Mouse (Mus musculus): ENCODE results near the gene Obscn. TPM values are rescaled to one million over a fixed set of nuclear protein-coding genes. Genes with fewer than 3 reads are reported as not detected.
"Not testable (repeated sequence)": the region's sequence is repeated elsewhere in the genome, so short reads cannot be mapped to it uniquely, and the experiment has no call there.

The Obscn gene
- polyA plus RNA-seq, 1 experiment from 2014 or later, result not detected

DNA sequence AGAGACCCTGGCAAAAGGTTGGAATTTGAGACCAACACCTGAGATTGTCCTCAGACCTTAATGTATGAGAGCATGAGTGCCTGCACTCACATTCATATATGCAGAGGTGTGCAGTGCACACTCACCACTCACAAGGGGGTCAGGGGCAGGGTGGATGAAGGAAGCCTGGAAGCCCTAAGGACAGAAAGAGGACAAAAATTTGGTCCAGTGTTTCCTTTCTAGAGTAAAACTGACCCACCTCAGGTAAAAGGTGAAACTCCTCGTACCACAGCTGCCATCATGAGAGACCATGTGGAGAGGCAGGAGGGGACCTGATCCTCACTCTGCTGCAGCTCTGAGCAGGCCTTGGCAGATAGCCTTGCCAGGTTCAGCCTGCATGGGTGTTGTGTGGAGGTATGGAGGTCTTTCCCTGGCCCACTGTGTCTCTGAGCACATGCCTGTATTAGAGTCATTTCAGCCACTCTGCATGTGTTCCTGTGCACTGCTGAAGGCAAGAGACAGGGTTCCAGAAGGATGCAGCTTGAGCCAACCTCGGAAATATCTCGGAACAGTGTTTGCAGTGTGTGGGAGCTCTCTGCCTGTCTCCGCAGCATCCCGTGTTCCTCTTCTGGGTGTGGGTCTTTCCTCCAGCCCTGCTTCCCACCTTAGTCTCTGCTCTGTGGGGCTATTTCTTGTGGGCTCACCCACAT, 178.8 kb downstream of the Obscn start:
- peaks cover 18% of the 10 kb centered on the region for H3K27me3 ChIP-seq (ENCODE audit: insufficient read depth, poor library complexity, severe bottlenecking)
- DNase-seq (ENCODE audit: low spot score), result no peak
- H3K4me1 ChIP-seq (replicated peaks), result peaks cover 44% of the 10 kb centered on the region
- H3K27ac ChIP-seq, result no peak overlapping the region
- peak overlapping the region; percentile 89 for H3K4me3 ChIP-seq
- H3K9me3 ChIP-seq, result peaks cover 8% of the 10 kb centered on the region
- WGBS, result 87% methylated on average over 5 of the region's 5 CpGs
- peaks cover 15% of the 10 kb centered on the region for H3K36me3 ChIP-seq

DNA sequence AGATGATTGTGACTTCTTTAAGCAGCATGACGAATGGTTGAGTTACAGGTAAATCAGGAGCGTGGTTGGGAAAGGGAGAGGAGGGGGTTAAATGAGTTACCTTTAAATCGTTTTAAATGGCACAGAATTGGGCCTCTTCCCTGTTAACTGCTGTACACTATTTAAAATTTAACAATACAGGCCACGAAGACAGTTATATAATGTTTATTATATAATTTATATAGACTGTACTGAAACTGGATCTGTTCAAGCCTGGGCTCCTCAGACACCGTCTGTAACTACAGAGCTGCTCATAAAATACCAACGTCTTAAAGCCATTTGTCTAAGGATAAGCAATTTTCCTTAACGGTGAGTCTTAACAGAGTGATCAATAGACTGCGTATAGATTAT, 180.3 kb downstream of the Obscn start:
- H3K4me1 ChIP-seq (replicated peaks), result peaks cover 44% of the 10 kb centered on the region
- DNase-seq (ENCODE audit: low spot score), result no peak
- peaks cover 15% of the 10 kb centered on the region for H3K36me3 ChIP-seq
- H3K9me3 ChIP-seq, result no peaks in the 10 kb centered on the region
- H3K4me3 ChIP-seq, result peak overlapping the region; percentile 89
- 48% methylated on average over 8 of the region's 8 CpGs for WGBS
- H3K27ac ChIP-seq, result peak overlapping the region; percentile 97
- peaks cover 9% of the 10 kb centered on the region for H3K27me3 ChIP-seq (ENCODE audit: insufficient read depth, poor library complexity, severe bottlenecking)

DNA sequence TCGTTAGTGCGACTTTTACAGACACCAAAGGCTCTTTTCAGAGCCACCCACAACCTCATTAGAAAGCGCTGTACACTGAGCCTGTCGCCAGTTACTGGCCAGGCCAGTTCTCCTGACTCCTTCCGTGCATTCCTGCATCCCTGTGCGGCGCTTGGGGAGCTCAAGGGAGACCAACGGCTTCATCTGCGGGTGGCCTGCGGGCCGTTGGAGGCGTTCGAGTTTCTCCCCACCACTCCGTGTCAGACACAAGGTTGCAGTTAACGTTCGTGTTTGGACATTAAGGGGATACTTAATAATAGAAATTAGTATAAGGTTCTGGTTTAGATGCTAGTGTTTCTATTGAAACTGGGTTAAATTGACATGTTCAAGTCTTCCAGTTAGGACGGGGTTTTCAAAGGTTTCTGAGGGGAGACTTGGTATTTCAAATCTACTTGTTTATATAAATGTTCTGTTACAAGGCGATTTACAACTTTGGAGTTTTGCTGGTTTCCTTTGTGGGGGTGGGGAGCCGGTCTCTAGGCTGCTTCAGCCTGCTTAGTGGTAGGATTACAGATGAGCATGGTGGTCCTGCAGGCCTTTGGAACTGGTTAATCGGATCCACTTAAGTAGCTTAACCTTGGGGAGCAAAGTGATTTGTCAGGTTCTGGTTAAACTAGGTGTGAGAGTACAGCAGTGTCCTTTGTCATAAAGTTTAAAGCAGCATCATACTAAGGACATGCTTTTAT, 180.9 kb downstream of the Obscn start:
- Histone ChIP-seq H3K9me3 (no peaks in the 10 kb centered on the region), H3K4me3 (peak overlapping the region; percentile 89), H3K27ac (peak overlapping the region; percentile 97), H3K36me3 (peaks cover 15% of the 10 kb centered on the region), H3K4me1 (replicated peaks) (peaks cover 48% of the 10 kb centered on the region), H3K27me3 (ENCODE audit: insufficient read depth, poor library complexity, severe bottlenecking) (peaks cover 9% of the 10 kb centered on the region)
- no peak for DNase-seq (ENCODE audit: low spot score)
- WGBS, result under 1% methylated on average over 20 of the region's 20 CpGs

DNA sequence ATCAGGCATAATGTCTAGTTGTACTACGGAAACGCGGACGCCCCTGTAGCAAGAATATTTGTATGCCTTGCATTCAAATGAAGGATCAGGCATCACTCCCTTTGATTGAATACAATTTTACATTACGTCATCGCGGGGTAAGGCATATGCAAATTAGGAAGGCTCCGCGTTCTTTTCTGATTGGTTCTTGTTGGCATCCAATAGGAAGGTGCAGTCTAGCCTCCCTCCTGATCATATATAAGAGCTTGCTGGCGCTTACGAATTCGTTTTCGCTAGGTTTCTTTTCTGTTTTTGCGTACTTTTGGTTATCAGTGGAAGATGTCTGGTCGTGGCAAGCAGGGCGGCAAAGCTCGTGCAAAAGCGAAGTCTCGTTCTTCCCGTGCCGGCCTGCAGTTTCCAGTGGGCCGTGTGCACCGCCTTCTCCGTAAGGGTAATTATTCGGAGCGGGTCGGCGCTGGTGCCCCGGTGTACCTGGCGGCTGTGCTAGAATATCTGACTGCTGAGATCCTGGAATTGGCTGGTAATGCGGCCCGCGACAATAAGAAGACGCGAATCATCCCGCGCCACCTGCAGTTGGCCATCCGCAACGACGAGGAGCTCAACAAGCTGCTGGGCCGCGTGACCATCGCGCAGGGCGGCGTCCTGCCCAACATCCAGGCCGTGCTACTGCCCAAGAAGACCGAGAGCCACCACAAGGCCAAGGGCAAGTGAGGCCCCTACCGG, 181.6 kb downstream of the Obscn start, which contains the start of the genes Hist3h2a and Trim17:
Hist3h2a (plus strand) TSS at position 266 of the 723 bp plus-strand sequence.
Trim17 (plus strand) TSS at position 266 of the 723 bp plus-strand sequence.
- Histone ChIP-seq H3K36me3 (peaks cover 15% of the 10 kb centered on the region), H3K9me3 (no peaks in the 10 kb centered on the region), H3K27me3 (ENCODE audit: insufficient read depth, poor library complexity, severe bottlenecking) (peaks cover 9% of the 10 kb centered on the region), H3K27ac (peak within 1 kb of the TSS; percentile 97), H3K4me3 (peak within 1 kb of the TSS; percentile 89), H3K4me1 (replicated peaks) (peaks cover 47% of the 10 kb centered on the region)
- DNase-seq (ENCODE audit: low spot score), result peak; percentile 86
- WGBS, result under 1% methylated on average over 49 of the region's 49 CpGs

DNA sequence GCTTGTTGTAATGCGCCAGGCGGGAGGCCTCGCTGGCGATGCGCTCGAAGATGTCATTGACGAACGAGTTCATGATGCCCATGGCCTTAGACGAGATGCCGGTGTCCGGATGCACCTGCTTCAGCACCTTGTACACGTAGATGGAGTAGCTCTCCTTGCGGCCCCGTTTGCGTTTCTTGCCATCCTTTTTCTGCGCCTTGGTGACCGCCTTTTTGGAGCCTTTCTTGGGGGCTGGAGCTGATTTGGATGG, 182.1 kb downstream of the Obscn start:
- H3K4me1 ChIP-seq (replicated peaks), result peaks cover 42% of the 10 kb centered on the region
- H3K36me3 ChIP-seq, result peaks cover 15% of the 10 kb centered on the region
- H3K4me3 ChIP-seq, result peak overlapping the region; percentile 89
- WGBS, result under 1% methylated on average over 17 of the region's 17 CpGs
- peak overlapping the region; percentile 97 for H3K27ac ChIP-seq
- not testable (repeated sequence) for H3K27me3 ChIP-seq (ENCODE audit: insufficient read depth, poor library complexity, severe bottlenecking); DNase-seq (ENCODE audit: low spot score); H3K9me3 ChIP-seq

DNA sequence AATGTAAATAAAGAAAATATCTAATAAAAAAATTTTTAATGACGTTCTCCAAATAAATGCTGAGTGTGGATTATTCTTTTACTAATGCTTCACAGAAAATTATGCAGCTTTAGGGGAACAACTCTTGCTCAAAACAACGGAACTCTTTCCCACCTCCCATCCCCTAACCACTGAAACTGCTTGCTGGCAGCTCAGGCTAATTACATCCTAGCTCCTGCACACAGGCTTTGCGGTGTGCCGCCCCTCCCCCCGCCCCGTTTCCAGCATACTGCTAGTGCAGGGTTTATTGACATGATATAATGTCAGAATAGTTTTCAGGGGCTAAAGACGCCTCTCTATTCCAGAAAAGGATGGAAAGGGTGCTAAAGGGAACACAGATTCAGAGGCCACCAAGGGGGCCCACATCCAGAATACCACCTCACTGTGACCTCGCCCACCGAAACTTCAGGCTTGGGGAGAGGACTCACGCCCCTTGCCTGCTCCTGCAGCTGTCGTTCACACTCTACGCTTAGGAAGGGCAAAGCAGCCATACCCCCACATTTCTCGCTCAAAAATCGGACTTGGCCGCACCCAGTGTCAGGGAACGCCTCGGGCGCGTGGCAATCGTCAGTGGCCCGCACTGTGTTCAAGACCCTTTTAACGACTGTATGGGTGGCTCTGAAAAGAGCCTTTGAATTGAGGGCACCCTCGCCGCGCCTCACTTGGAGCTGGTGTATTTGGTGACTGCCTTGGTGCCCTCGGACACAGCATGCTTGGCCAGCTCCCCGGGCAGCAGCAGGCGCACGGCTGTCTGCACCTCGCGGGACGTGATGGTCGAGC, 182.6 kb downstream of the Obscn start:
- H3K9me3 ChIP-seq, result no peaks in the 10 kb centered on the region
- H3K36me3 ChIP-seq, result peaks cover 14% of the 10 kb centered on the region
- H3K4me1 ChIP-seq (replicated peaks), result peaks cover 42% of the 10 kb centered on the region
- peak; percentile 68 for DNase-seq (ENCODE audit: low spot score)
- H3K27me3 ChIP-seq (ENCODE audit: insufficient read depth, poor library complexity, severe bottlenecking), result peaks cover 8% of the 10 kb centered on the region
- peak overlapping the region; percentile 89 for H3K4me3 ChIP-seq
- under 1% methylated on average over 33 of the region's 33 CpGs for WGBS
- peak overlapping the region; percentile 97 for H3K27ac ChIP-seq

DNA sequence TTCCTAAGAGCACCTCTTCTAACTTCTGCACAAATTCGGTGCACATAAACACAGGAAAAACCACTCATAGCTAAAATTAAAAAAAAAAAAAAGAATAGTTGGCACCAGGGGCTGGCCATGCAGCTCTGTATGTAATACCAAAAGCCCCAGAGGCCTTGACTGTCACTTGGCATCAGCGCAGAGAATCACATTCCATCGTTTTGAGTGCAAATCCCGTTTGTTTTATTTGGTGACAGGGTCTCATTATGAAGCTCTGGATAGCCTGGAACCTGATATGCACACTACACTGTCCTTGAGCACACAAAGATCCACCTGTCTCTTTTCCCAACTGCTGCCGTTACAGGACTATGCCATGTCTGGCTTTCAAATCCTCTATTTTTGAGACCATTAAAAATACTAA, 185.0 kb downstream of the Obscn start:
- H3K27ac ChIP-seq, result no peak overlapping the region
- no peaks in the 10 kb centered on the region for H3K9me3 ChIP-seq
- peaks cover 36% of the 10 kb centered on the region for H3K4me1 ChIP-seq (replicated peaks)
- H3K36me3 ChIP-seq, result no peaks in the 10 kb centered on the region
- H3K4me3 ChIP-seq, result no peak overlapping the region
- H3K27me3 ChIP-seq (ENCODE audit: insufficient read depth, poor library complexity, severe bottlenecking), result peaks cover 7% of the 10 kb centered on the region; the same call in 1 of the 2 replicates
- 75% methylated on average over 5 of the region's 5 CpGs for WGBS
- DNase-seq (ENCODE audit: low spot score), result no peak

DNA sequence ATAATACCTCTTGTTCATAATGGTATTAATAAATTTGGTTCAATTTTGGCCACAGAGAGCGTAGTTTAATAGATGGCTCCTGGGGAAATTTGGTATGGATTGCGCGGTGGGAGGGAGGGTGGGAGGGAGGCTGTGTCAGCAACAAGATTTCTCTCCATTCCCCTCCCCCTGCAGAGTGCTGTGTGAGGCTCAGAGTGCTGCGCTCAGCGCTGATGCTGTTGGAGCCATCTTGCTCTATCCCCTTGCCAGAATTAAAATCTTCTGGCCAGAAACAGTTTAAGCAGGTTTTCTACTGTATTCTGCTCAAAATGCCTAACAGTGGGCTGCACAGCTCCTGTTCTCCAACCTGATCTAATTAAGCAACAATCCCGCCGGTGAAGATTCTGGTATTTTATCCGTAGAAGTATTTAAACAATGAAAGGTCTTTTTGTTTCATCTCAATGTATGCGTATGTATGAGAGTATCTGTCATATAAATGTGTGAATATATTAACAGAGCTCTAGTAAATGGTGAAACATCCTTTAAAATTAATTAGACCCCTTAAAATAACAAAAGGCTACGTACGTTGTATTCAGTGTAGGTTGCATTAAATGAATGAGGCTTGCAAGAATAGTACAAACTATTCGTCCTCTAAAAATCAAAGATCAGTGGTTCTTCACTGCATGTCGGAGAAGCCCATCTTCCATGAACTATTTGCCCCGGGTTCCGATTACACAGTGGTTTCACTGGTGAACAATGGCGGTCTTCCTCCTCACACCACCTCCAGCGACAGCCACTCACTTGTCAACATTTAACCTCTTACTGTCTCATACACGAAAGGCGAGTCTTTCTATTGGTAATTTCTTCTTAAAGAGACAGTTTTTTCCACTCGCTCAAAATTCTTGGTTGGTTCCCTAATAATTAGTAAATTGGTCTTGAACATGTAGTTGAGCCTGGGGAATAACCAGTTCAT, 186.4 kb downstream of the Obscn start:
- DNase-seq (ENCODE audit: low spot score), result peak; percentile 66
- H3K4me1 ChIP-seq (replicated peaks), result peaks cover 29% of the 10 kb centered on the region
- 5% methylated on average over 20 of the region's 20 CpGs for WGBS

DNA sequence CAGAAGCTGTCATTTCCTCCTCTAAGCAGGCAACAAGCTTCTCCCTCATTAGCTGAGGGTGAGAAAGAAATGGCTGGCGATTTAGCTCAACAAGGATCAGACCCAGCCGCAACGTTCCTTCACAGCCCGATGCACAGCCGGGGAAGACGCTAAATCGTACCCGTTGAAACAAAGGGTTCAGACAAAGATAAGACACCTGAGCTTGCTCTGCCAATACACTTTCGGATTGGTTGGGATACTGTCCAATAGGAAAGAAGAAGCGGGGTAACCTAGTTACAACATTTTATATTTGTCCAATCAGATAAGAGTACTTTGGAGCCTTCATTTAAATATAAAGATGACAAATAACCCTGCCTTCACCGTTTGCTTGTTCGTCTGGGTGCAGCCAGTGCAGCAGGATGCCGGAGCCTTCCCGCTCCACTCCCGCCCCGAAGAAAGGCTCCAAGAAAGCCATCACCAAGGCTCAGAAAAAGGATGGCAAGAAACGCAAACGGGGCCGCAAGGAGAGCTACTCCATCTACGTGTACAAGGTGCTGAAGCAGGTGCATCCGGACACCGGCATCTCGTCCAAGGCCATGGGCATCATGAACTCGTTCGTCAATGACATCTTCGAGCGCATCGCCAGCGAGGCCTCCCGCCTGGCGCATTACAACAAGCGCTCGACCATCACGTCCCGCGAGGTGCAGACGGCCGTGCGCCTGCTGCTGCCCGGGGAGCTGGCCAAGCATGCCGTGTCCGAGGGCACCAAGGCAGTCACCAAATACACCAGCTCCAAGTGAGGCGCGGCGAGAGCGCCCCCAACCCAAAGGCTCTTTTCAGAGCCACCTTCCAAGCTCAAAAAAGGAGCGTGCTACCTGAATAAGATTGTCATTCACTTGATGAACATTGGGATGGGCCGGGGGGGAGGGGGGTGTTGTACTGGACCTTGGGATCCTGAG, 187.4 kb downstream of the Obscn start, which contains the start of gene Hist3h2ba:
Hist3h2ba (plus strand) TSS at position 379 of the 938 bp plus-strand sequence.
- no peaks in the 10 kb centered on the region for H3K9me3 ChIP-seq
- peaks cover 28% of the 10 kb centered on the region for H3K4me1 ChIP-seq (replicated peaks)
- peaks cover 14% of the 10 kb centered on the region for H3K27me3 ChIP-seq (ENCODE audit: insufficient read depth, poor library complexity, severe bottlenecking)
- DNase-seq (ENCODE audit: low spot score), result peak; percentile 78
- peak within 1 kb of the TSS; percentile 95 for H3K27ac ChIP-seq
- peak within 1 kb of the TSS; percentile 68 for H3K4me3 ChIP-seq
- WGBS, result under 1% methylated on average over 48 of the region's 48 CpGs
- H3K36me3 ChIP-seq, result no peaks in the 10 kb centered on the region

More for the DNA sequence above, 186.4 kb downstream of the Obscn start:
- Histone ChIP-seq H3K9me3 (no peaks in the 10 kb centered on the region), H3K36me3 (no peaks in the 10 kb centered on the region), H3K27me3 (ENCODE audit: insufficient read depth, poor library complexity, severe bottlenecking) (peaks cover 14% of the 10 kb centered on the region; the same call in 1 of the 2 replicates), H3K4me3 (peak overlapping the region; percentile 68), H3K27ac (peak overlapping the region; percentile 95)

DNA sequence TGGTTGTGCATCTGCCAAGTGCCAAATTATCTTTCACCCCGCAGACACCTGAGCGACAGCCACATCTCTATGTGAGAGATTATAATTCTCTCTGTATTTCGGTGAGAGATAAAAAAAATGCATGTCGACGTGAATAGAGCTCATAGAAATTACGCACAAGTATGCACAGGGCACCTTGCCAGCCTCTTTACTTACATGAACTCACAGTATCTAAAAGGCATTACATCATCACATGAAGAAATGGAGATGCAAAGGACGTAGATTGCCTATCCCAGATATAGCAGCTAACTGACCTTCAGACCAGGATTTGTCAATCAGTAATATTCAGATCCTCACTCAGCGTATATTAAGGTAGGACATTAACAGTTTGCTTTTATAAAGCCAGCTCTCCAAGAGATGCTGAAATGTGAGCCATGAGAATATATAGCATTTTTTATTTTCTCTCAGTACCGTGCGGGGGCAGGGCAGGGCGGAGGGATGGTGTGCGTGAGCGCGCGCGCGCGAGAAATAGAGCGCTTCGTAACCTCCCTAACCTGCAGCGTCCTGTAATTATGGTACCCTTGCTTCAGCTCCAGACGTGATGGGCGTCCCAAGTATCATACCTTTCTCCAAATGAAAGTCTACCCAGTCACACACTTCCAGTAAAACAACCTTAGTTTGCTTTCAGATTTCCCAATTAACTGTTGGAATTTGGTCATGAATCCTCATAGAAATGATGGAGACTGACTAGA, 188.2 kb downstream of the Obscn start:
- Histone ChIP-seq H3K27ac (peak overlapping the region; percentile 95), H3K27me3 (ENCODE audit: insufficient read depth, poor library complexity, severe bottlenecking) (peaks cover 14% of the 10 kb centered on the region), H3K4me1 (replicated peaks) (peaks cover 20% of the 10 kb centered on the region), H3K4me3 (peak overlapping the region; percentile 68), H3K36me3 (no peaks in the 10 kb centered on the region), H3K9me3 (no peaks in the 10 kb centered on the region)
- 21% methylated on average over 23 of the region's 23 CpGs for WGBS
- no peak for DNase-seq (ENCODE audit: low spot score)
